ENCODE assay signal across 13 mouse cellular contexts in genomic region chr6:52987905-52988640, GRCm38 (mm10).
"Had no signal": no experiment of that assay in that cellular context is flagged by ENCODE, and none has a peak within 500 bp of the region (broad histone marks: within the 10 kb centered on the region; RNA-seq: fewer than 3 reads in every experiment).

No protein-coding gene starts in this region.

- H3K27ac ChIP-seq: liver, embryonic 12.5 days; liver, embryonic 15.5 days; neural tube, embryonic 12.5 days; neural tube, embryonic 15.5 days; stomach, postnatal 0 days had no signal

- H3K36me3 ChIP-seq: liver, embryonic 12.5 days; liver, embryonic 15.5 days; neural tube, embryonic 12.5 days; neural tube, embryonic 15.5 days had no signal

- ATAC-seq: intestine, embryonic 16.5 days; liver, embryonic 12.5 days had no signal

- H3K9ac ChIP-seq: liver, embryonic 12.5 days; liver, embryonic 15.5 days; neural tube, embryonic 12.5 days; neural tube, embryonic 15.5 days had no signal

- H3K4me2 ChIP-seq: liver, embryonic 12.5 days; liver, embryonic 15.5 days; midbrain, embryonic 11.5 days; neural tube, embryonic 12.5 days; neural tube, embryonic 15.5 days had no signal

- H3K4me3 ChIP-seq: liver, embryonic 12.5 days; liver, embryonic 15.5 days; neural tube, embryonic 12.5 days; neural tube, embryonic 15.5 days had no signal

- H3K27me3 ChIP-seq: liver, embryonic 12.5 days; liver, embryonic 15.5 days; neural tube, embryonic 12.5 days; neural tube, embryonic 15.5 days had no signal

- DNase-seq: kidney, adult 18-20 months; layer of hippocampus, postnatal 36 days; lung, adult 2 months; right cerebral cortex, adult 18-20 months; right cerebral cortex, postnatal 14 days; right cerebral cortex, postnatal 4 days had no signal

- H3K9me3 ChIP-seq: liver, embryonic 12.5 days; liver, embryonic 15.5 days; neural tube, embryonic 12.5 days; neural tube, embryonic 15.5 days had no signal

- H3K4me1 ChIP-seq: liver, embryonic 12.5 days; liver, embryonic 15.5 days; neural tube, embryonic 12.5 days had no signal
